Mouse (Mus musculus) liver, adult 2 months (tissue): ENCODE measurements around the gene Il27.

Experiments used
- CTCF ChIP-seq: fragments of 200-500 bp; IDR thresholded peaks from 2 replicates; pipeline ENCODE4 v1.5.1; 2011; ENCODE audit warnings: low read depth, low read length, control low read depth
- POLR2A ChIP-seq: fragments of 200-500 bp; IDR thresholded peaks from 2 replicates; pipeline ENCODE4 v1.6.1; 2011; ENCODE audit warnings: low read length, control low read depth; ENCODE audit not compliant: insufficient read depth; ENCODE audit errors: extremely low read depth

DNA sequence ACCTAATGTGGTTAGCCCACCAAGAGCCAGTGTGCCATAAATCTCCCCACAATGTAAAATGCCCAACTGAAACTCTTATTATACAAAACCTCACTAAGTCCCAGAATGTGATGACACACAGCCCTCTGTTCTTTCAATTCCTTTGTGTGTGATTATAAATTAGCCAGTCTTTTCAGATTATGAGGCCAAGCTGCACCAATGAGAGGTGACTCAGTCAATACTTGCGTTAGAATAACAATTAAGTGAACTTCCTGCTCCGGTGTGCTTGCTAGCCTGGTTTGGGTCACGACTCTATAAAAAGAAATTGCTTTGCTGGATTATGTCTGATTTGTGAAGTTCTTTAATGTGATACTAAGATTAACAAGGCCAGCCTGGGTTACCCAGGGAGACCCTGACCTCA, 35.2 kb upstream of the Il27 start:
- no peak for TF ChIP-seq CTCF
- no peak for TF ChIP-seq POLR2A
